Mouse (Mus musculus): Measurements from ENCODE around the gene Apol8.

The Apol8 gene

DNA sequence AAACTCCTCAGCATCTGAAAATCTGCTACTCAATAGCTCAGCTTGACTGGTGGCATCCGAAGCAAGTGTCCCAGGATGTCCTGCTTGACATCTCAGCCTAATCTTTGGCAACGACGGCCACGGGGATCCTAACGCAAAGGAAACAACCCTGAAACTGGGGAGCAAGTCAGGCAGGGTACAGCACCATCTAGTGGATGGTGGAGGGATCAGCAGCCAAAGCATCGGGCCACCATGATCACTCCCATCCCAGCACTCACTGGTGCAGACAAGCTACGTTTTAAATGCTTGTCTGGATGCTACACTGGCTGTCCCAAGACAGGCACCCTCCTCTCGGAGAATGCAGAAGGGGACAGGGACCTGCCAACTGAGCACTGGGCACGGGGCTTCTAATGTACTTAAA is at the start of gene Apol8:
TSS of gene Apol8 (minus strand) at position 156 of the 400 bp plus-strand sequence.
- DNase-seq (ENCODE audit: low spot score), result peak; percentile 42

DNA sequence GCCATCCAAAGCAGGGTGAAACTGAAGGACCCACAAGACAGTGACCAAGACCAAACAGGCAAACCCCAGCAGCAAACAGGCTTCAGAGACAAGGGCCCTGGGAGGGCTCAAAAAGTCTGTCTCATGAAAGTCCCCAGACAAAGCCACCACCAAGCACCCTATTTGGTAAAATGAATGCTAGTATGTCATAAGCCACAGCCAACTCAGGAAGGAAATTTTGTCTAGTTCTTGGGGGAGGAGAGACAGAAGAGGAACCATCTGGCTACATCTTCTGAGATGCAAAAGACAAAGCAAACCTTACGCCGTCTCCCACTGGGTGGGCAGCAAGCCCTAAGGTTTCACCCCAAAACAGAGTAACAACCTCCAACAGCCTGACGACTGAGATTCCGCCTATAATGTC is 48.9 kb upstream of the Apol8 start:
- no peak for DNase-seq (ENCODE audit: low spot score)

- DNase-seq (ENCODE audit: low spot score), result no peak
Observed at GRCm38 (mm10) chr15:77804949-77805348, 48.1 kb upstream of the Apol8 start.

DNA sequence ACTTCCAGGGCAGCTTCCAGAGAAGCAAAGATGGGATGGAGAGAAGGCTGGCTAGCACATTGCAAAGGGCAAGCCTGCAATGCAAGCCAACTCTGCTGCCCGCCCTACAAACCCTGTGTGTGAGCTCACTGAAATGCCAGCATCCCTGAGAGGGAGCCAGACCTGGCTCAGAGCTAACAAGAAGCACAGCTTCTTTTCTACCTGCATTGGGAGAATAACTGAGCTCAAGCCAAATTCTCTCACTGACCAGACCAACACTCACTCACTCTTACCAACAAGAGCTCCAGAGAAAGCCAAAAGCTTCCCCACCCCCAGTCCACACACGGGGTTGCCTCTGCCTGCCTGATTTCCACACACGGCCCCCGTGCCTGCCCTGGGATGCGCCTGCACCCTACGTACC is 47.7 kb upstream of the Apol8 start:
- no peak for DNase-seq (ENCODE audit: low spot score)

DNA sequence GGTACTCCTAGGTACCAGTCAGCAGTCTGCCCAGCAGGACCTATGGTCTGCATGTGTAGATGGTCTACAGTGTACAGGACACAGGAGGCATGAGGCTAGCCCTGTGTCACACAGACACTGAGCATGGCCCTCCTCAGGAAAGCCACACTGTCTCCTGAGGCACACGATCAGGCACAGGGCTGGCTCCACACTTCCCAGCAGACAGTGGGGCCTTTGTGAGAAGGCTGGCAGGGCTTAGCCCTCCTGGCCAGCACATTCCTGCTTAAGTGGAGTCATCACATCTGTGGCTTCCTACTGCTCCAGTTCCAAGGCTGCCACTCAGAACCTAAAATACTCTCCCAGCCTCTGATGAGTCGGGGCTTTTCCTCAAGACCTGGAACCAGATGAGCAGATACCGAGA is 46.9 kb upstream of the Apol8 start:
- no peak for DNase-seq (ENCODE audit: low spot score)

- no peak for DNase-seq (ENCODE audit: low spot score)
Observed at GRCm38 (mm10) chr15:77802992-77803391, 46.2 kb upstream of the Apol8 start.

- no peak for DNase-seq (ENCODE audit: low spot score)
Observed at GRCm38 (mm10) chr15:77801188-77801587, 44.4 kb upstream of the Apol8 start.

DNA sequence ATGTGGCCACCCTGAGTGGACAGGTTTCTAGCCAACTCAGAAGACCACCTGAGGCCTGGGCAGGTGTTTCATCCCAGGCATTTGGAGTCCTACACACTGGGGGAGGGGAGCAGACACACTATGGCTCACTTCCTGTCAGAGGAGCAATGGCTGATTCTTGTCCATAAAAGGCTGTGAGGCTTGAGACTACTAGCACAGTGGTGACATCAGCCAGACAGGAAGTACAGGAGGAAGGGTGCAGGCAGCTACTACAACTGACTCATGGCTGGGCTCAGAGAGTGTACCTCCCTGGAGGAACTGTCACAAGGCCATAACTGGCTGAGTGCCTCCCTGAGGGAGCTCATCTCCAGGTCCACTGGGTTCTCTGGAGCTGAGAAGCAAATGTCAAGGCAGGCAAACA is 43.7 kb upstream of the Apol8 start:
- peak; percentile 47 for DNase-seq (ENCODE audit: low spot score)

- DNase-seq (ENCODE audit: low spot score), result no peak
Observed at GRCm38 (mm10) chr15:77799491-77800474, 43.0 kb upstream of the Apol8 start.

DNA sequence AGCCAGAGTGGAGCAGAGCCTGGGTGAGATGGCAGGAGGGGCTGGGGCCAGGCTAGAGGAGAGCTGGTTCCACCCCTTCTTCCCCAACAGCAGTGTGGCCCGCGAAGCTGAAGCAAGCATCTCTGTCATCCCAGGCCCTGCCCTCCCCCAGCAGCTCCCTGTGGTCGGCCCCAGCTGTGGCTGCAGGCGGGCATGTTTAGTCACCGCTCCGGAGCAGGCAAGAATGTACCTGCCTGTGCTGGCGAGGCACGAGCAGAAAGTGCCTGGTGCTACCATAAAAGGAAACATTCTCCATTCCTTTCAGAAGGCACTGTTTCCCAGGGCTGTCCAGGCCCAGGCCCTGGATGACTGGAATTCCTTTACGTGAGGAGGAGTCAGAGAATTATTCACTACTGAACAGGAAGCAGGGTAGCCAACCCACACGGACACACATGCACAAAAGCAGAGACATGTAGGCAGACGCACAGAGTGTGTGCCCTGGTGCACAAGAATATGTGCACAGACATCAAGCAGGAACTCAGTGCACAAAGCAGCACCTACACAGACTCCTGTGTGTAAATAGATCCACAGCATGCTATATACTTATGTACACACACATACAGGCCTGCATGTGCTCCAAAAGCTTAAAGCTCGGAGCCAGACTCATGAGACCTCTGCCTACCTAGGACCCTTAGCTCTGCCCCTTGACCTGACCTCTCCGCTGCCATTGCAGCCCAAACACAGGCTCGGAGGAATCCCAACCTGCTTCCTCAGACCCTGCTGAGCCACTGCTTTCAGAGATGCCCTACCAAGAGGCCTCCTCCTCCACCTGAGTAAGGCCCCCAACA is 42.1 kb upstream of the Apol8 start:
- peak; percentile 63 for DNase-seq (ENCODE audit: low spot score)

- DNase-seq (ENCODE audit: low spot score), result no peak
Observed at GRCm38 (mm10) chr15:77797609-77798411, 41.0 kb upstream of the Apol8 start.

- no peak for DNase-seq (ENCODE audit: low spot score)
Observed at GRCm38 (mm10) chr15:77796409-77797035, 39.7 kb upstream of the Apol8 start.

- no peak for DNase-seq (ENCODE audit: low spot score)
Observed at GRCm38 (mm10) chr15:77794908-77795356, 38.1 kb upstream of the Apol8 start.

DNA sequence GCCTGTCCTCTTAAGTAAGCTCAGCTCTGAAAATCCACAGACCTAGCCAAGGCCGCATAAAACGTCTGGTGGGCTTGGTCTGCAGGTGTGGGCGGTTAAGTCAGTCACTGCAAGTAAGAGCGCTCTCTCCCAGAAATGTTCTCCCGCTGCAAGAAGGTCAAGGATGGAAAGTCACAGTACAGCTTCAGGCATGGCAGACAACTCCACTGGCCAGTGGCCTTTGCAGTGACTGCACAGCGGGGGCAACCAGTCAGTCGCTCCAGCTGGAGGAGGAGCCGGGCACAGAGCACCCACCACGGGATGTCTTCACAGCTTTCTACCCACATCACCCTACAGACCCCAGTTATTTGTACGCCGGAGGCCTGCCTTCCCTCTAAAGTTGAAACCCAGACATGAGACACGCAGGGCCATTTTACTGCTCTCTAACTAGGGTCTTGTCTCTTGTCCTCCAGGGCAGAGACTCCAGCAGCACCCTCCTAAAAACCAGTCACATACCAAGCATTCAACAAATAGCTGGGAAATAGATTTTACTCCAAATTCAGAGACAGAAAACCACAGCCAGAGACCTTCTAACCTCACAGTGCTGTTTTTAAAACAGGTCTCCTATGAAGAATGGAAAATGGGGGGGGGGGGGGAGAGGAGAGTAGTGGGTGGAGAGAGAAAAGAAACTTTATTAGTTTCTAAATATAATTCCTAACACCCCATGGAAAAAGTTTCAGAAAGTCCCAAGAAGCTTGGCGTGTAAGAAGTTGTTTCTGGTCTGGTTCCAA is 37.5 kb upstream of the Apol8 start:
- no peak for DNase-seq (ENCODE audit: low spot score)

DNA sequence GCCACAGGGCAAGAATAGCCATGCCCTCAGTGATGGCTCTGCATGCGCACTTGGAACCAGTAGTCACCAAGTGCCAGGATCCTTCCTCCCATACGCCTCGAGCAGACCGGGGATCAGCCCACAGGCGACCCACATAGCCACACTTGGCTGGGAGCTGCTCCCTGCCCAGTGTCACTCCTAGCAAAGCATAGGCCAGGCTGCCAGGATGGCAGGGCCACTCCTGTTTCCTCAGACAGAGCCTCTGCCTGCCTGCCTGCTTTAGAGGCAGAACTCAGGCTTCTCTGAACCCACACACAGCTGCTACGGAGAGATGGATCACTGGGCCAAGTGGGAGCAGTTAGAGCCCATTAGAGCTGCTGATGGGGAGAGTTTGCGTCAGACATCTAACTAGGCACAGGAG is 36.8 kb upstream of the Apol8 start:
- no peak for DNase-seq (ENCODE audit: low spot score)

- DNase-seq (ENCODE audit: low spot score), result no peak
Observed at GRCm38 (mm10) chr15:77793094-77793493, 36.3 kb upstream of the Apol8 start.

GRCm38 (mm10) chr15:77792056-77792455 is 35.3 kb upstream of the Apol8 start:
- no peak for DNase-seq (ENCODE audit: low spot score)

DNA sequence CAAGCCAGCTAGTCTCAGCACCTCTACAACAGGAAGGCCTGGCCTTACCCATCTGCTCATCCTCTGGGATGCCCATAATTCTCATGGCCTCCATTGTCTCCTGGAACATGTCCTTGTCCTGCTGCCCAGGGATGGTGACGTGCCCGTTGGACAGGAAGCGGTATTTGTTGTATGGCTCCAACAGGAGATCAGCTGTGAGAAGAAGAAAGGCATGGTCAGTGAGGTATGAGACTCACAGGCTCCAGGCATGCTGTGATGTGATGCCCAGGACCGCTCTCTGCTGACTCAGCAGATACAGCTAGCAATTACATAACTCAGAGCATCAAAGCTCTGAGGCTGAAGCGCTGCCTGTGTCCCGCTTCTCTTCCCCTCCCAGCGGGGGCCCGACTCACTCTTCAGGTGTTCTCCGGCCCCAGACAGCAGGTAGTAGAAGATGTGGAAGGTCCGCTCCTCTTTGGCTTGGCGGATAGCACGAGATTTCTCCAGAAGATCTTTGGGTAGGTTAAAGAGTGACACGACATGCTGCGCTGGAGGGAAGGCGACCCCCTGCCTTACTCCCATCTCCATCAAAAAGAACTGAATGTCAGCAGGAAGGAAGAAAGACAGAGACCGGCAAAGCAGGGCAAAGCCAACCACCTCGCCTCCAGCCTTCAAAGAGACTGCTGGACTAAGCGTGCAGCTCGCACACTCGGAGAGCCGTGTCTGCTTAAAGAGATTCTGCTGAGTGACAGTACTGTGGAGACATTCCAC is 34.0 kb upstream of the Apol8 start:
- no peak for DNase-seq (ENCODE audit: low spot score)

DNA sequence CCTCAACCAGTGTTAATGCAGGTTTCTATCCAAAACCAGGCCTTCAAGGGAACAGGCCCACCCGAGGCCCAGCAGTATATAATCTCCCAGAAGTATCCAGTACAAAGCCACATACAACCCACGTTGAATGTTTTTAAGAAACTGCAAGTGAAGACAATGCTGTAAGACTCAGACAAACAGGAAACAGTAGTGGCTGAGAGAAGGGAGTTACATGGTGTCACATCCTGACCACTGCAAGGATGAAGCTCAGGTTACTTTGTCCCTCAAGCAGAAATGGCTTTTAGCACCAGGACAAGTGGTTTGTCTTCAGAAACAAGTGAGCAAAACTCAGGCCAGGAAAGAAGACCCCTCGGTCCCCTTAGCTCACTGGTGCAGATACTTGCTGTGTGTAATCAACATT is 32.4 kb upstream of the Apol8 start:
- DNase-seq (ENCODE audit: low spot score), result no peak

DNA sequence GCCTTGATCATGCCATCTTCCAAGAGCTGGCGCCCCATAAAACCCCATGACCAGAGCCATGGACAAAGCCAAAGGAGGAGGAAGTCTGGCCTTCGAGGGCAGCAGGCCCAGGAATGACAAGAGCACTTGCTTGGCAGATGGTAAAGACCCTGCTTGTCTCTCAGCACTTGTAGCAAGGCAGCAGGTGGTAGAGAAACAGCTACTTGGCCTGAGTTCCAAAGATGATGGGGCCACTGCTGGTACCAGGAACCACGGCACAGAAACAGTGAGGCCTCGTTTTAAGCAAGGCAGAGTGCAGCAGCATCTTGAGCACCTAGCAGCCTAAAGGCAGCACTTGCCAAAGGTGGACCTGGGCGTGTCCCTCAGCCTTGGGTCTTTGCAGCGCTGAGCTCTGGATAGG is 31.6 kb upstream of the Apol8 start:
- no peak for DNase-seq (ENCODE audit: low spot score)

Measured in urinary bladder, postnatal 25 days (tissue).